Mouse (Mus musculus) erythroblast, embryonic 14.5 days (primary cell): ENCODE measurements around the gene Rnf157.

Experiments used
- GATA1 ChIP-seq: IDR thresholded peaks from 2 replicates; pipeline ENCODE4 v1.6.1; 2012; ENCODE audit warnings: low read length, inconsistent platforms, mixed read lengths
- TAL1 ChIP-seq: IDR thresholded peaks from 3 replicates; pipeline ENCODE4 v1.6.1; 2012; ENCODE audit warnings: low read length, inconsistent platforms, mixed read lengths

DNA sequence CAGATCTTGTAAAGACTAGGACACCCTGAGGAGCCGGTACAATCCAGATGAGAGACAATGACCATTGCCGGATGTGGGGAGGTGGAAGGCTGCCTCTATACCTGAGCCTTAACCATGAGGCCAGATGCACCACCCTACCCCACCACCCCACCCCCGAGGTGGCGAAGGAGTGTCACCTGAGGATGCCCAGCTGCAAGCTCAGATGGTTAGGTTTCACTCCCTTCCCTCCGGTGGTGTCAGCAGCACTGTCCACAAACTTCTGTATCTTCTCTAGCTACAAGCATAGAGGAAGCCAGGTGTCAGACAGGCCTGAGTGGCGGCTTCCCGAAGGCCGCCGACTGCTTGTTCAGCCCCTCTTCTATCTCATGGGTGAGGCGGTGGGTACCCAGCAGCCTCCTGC lies 41.1 kb upstream of the Rnf157 start:
- TF ChIP-seq GATA1 (no peak), TAL1 (no peak)
